Mouse (Mus musculus) erythroblast, embryonic 14.5 days (primary cell): ENCODE data around the gene Prcd.

Experiments used
- GATA1 ChIP-seq: IDR thresholded peaks from 2 replicates; pipeline ENCODE4 v1.6.1; 2012; ENCODE audit warnings: low read length, inconsistent platforms, mixed read lengths
- TAL1 ChIP-seq: IDR thresholded peaks from 3 replicates; pipeline ENCODE4 v1.6.1; 2012; ENCODE audit warnings: low read length, inconsistent platforms, mixed read lengths

GRCm38 (mm10) chr11:116650811-116651210, 2.5 kb upstream of the Prcd start:
- no peak for TF ChIP-seq GATA1
- TF ChIP-seq TAL1: no peak
